Mouse (Mus musculus) ES-E14 (cell line): ENCODE results near the gene Slc25a3.

Experiments
- CHD2 ChIP-seq: IDR thresholded peaks from 2 replicates; pipeline ENCODE4 v1.6.1; 2014; ENCODE audit warnings: mild to moderate bottlenecking, low read depth, low read length, inconsistent platforms
- MAFK ChIP-seq: IDR thresholded peaks from 2 replicates; pipeline ENCODE4 v1.6.1; 2014; ENCODE audit warnings: mild to moderate bottlenecking, low read depth, low read length, inconsistent platforms; ENCODE audit not compliant: insufficient read depth

- TF ChIP-seq MAFK (no peak), CHD2 (no peak)
Observed at GRCm38 (mm10) chr10:91071768-91072167, 52.1 kb downstream of the Slc25a3 start.
